Comparison of ENCODE assay signal across 9 mouse cellular contexts in the genomic region with DNA sequence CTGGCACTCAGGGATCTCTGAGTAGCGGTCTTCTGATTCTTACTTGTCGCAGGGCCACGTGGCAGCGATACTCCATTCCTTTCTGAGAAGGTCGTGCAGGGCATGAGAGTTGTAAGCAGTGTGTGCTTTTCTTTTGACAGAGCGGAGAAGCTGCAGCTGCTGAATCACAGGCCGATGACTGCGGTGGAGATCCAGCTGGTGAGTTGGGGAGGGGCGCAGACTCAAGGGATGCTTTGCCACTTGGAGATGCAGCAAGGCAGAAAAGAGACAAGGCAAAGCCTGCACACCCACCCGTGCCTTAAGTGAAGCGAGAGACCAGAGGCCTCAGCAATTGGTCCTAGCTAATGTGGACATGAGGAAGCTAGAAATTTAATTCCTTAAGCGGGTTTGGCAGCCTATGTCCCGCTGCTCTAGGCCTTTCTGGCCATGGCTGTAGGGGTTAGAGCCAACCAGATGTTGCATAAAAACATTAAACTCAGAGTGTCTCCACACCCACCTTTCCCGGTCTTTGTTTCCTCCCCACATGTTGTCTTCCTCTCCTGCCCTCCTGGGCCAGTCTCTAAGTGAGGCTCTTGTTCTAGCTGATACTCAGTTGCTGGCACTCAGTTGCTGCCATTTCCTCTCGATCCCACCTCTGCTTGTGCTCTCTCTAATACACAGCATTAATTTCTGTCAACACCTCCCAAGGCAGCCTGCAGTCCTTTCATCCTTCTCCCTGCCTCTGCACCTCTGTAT. TPM values are rescaled to one million over a fixed set of nuclear protein-coding genes. Genes with fewer than 3 reads are reported as not detected.
DNase-seq lines count a peak whose midpoint lies in the region; ATAC-seq lines count a peak whose summit lies in the region.
"Had no signal": no experiment of that assay in that cellular context is flagged by ENCODE, and none has a peak within 500 bp of the region (broad histone marks: within the 10 kb centered on the region; RNA-seq: fewer than 3 reads in every experiment).

No protein-coding gene starts in this region.

- H3K4me2 ChIP-seq in heart, embryonic 11.5 days: no peak overlapping the region
- H3K4me2 ChIP-seq in midbrain, embryonic 12.5 days (replicated peaks): no peak overlapping the region
- H3K4me2 ChIP-seq in midbrain, embryonic 16.5 days (ENCODE audit: low read length): no peak overlapping the region

- no peaks in the 10 kb centered on the region for H3K9me3 ChIP-seq in heart, embryonic 11.5 days (replicated peaks; ENCODE audit: control insufficient read depth, low read length)
- H3K9me3 ChIP-seq in midbrain, embryonic 12.5 days: no peaks in the 10 kb centered on the region
- H3K9me3 ChIP-seq in midbrain, embryonic 16.5 days (replicated peaks; ENCODE audit: control insufficient read depth, low read length, poor library complexity, severe bottlenecking): no peaks in the 10 kb centered on the region

- H3K27me3 ChIP-seq in heart, embryonic 11.5 days (ENCODE audit: control insufficient read depth, insufficient read depth, low read length): peaks cover 53% of the 10 kb centered on the region
- no peaks in the 10 kb centered on the region for H3K27me3 ChIP-seq in midbrain, embryonic 12.5 days
- no peaks in the 10 kb centered on the region for H3K27me3 ChIP-seq in midbrain, embryonic 16.5 days (ENCODE audit: control insufficient read depth, insufficient read depth, low read depth, low read length)

- 83% methylated on average over 15 of the region's 15 CpGs for WGBS in heart, embryonic 11.5 days (ENCODE audit: insufficient replicate concordance)
- 74% methylated on average over 15 of the region's 15 CpGs for WGBS in midbrain, embryonic 12.5 days
- 74% methylated on average over 15 of the region's 15 CpGs for WGBS in midbrain, embryonic 16.5 days

- no peak overlapping the region for H3K9ac ChIP-seq in heart, embryonic 11.5 days (ENCODE audit: low read depth, low read length)
- H3K9ac ChIP-seq in midbrain, embryonic 12.5 days (replicated peaks): no peak overlapping the region
- H3K9ac ChIP-seq in midbrain, embryonic 16.5 days (ENCODE audit: low read depth, low read length): no peak overlapping the region

- peak; percentile 97 for DNase-seq in heart, adult 11 months
- DNase-seq in kidney, postnatal 14 days: peak; percentile 64
- DNase-seq in testis, postnatal 14 days (ENCODE audit: low spot score): peak; percentile 39
- no peak for DNase-seq in layer of hippocampus, adult 11-12 months (ENCODE audit: low spot score)
- no peak for DNase-seq in layer of hippocampus, adult 8-10 months (ENCODE audit: low spot score in 2 of 2)
- DNase-seq: right cerebral cortex, postnatal 14 days had no signal

- ATAC-seq in heart, embryonic 11.5 days (replicated peaks; ENCODE audit: insufficient number of reproducible peaks, low FRiP score, low TSS enrichment): no peak
- no peak for ATAC-seq in midbrain, embryonic 12.5 days (ENCODE audit: low FRiP score, low read depth)
- no peak for ATAC-seq in midbrain, embryonic 16.5 days

- H3K4me1 ChIP-seq in heart, embryonic 11.5 days (ENCODE audit: control insufficient read depth, insufficient read depth, low read length): peaks cover 9% of the 10 kb centered on the region
- peaks cover 5% of the 10 kb centered on the region; the same call in 1 of the 2 replicates for H3K4me1 ChIP-seq in midbrain, embryonic 12.5 days
- no peaks in the 10 kb centered on the region for H3K4me1 ChIP-seq in midbrain, embryonic 16.5 days (ENCODE audit: control insufficient read depth, insufficient read depth, low read length)

- H3K36me3 ChIP-seq in heart, embryonic 11.5 days (ENCODE audit: control insufficient read depth, insufficient read depth, low read length): peaks cover 12% of the 10 kb centered on the region
- peaks cover 57% of the 10 kb centered on the region for H3K36me3 ChIP-seq in midbrain, embryonic 12.5 days
- H3K36me3 ChIP-seq in midbrain, embryonic 16.5 days (ENCODE audit: control insufficient read depth, insufficient read depth, low read length): peaks cover 8% of the 10 kb centered on the region

- no peak overlapping the region for H3K27ac ChIP-seq in heart, embryonic 11.5 days (ENCODE audit: low read depth, low read length)
- peak overlapping the region; percentile 39; the same call in 1 of the 2 replicates for H3K27ac ChIP-seq in midbrain, embryonic 12.5 days (replicated peaks)
- H3K27ac ChIP-seq in midbrain, embryonic 16.5 days (ENCODE audit: low read length): no peak overlapping the region

- H3K4me3 ChIP-seq in heart, embryonic 11.5 days (ENCODE audit: low read depth, low read length): no peak overlapping the region
- no peak overlapping the region for H3K4me3 ChIP-seq in midbrain, embryonic 12.5 days
- H3K4me3 ChIP-seq in midbrain, embryonic 16.5 days (ENCODE audit: low read depth, low read length): no peak overlapping the region

RNA-seq across cellular contexts. Expression of a gene that starts 19.9 kb away (rescaled TPM):
- 21.0 and 22.1 TPM in 2 replicates for polyA plus RNA-seq in heart, embryonic 11.5 days (2014; fragmentation: Nextera tagmentation; extraction: Ambion mirVana)
- 59.4 and 66.5 TPM in 2 replicates for polyA plus RNA-seq in midbrain, embryonic 12.5 days (2016; fragmentation: Nextera tagmentation; extraction: Ambion mirVana)
- 85.6 and 86.8 TPM in 2 replicates for polyA plus RNA-seq in midbrain, embryonic 16.5 days (2015; fragmentation: Nextera tagmentation; extraction: Ambion mirVana)
- 10 to 100 TPM; 31.8 to 38.2 (median 35.6) TPM for total RNA-seq in layer of hippocampus, adult 8-10 months (2022)

RNA-seq across cellular contexts. Expression of a gene that starts 19.9 kb away (rescaled TPM):
- polyA plus RNA-seq in heart, embryonic 11.5 days (2014; fragmentation: Nextera tagmentation; extraction: Ambion mirVana): 18.2 and 18.6 TPM in 2 replicates
- polyA plus RNA-seq in midbrain, embryonic 12.5 days (2016; fragmentation: Nextera tagmentation; extraction: Ambion mirVana): 26.5 and 29.1 TPM in 2 replicates
- 35.5 and 38.6 TPM in 2 replicates for polyA plus RNA-seq in midbrain, embryonic 16.5 days (2015; fragmentation: Nextera tagmentation; extraction: Ambion mirVana)
- total RNA-seq in layer of hippocampus, adult 8-10 months (2022): 10 to 100 TPM; 18.9 to 38.2 (median 26.3) TPM

RNA-seq across cellular contexts. Expression of a gene that starts 24.2 kb away (rescaled TPM):
- polyA plus RNA-seq in heart, embryonic 11.5 days (2014; fragmentation: Nextera tagmentation; extraction: Ambion mirVana): 28.1 and 28.8 TPM in 2 replicates
- polyA plus RNA-seq in midbrain, embryonic 12.5 days (2016; fragmentation: Nextera tagmentation; extraction: Ambion mirVana): 63.1 and 65.9 TPM in 2 replicates
- polyA plus RNA-seq in midbrain, embryonic 16.5 days (2015; fragmentation: Nextera tagmentation; extraction: Ambion mirVana): 52.9 and 56.8 TPM in 2 replicates
- 10 to 100 TPM; 41.3 to 54.4 (median 48.8) TPM for total RNA-seq in layer of hippocampus, adult 8-10 months (2022)

RNA-seq across cellular contexts. Expression of a gene that starts 46.1 kb away (rescaled TPM):
- 50.2 and 62.8 TPM in 2 replicates for polyA plus RNA-seq in heart, embryonic 11.5 days (2014; fragmentation: Nextera tagmentation; extraction: Ambion mirVana)
- polyA plus RNA-seq in midbrain, embryonic 12.5 days (2016; fragmentation: Nextera tagmentation; extraction: Ambion mirVana): 25.3 and 29.7 TPM in 2 replicates
- 30.3 and 31.5 TPM in 2 replicates for polyA plus RNA-seq in midbrain, embryonic 16.5 days (2015; fragmentation: Nextera tagmentation; extraction: Ambion mirVana)
- 10 to 100 TPM; 11.2 to 60.7 (median 28.9) TPM for total RNA-seq in layer of hippocampus, adult 8-10 months (2022)

Comparison
In these comparisons a context has a peak if more than half of its experiments do, and no peak if none do; other contexts are left out.
1. DNase-seq: peak in heart, adult 11 months (single experiment), kidney, postnatal 14 days (single experiment) and testis, postnatal 14 days (single experiment); none in layer of hippocampus, adult 11-12 months (single experiment) and layer of hippocampus, adult 8-10 months (0 of 2).